Mouse (Mus musculus): ENCODE measurements around the gene Gm1123. TPM values are rescaled to one million over a fixed set of nuclear protein-coding genes. Genes with fewer than 3 reads are reported as not detected.

Gm1123 gene
- polyA plus RNA-seq, 1 experiment from 2014 or later, result 0.14 TPM

DNA sequence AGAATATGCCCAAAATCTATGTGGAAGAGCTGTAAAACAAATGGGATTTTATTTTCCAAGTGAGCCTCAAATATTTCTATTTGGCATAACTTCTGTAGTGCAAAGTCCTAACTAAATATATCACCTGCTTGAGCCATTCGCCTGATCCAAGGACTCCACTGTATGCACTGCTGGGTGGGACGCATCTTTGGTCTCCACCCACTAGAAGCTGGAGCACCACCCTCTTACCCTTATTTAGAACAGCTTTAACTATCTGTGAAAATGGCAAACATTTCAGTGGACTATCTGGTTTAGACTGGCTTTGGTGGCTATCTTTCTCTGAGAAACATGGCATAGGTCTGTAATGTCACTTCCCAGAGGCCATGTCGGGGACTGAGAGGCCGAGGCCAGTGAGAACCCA is 7.1 kb upstream of the Gm1123 start:
- Histone ChIP-seq H3K4me2 (no peak overlapping the region), H3K36me3 (ENCODE audit: poor library complexity, severe bottlenecking) (peaks cover 58% of the 10 kb centered on the region), H3K27ac (no peak overlapping the region), H3K27me3 (no peaks in the 10 kb centered on the region), H3K4me1 (no peaks in the 10 kb centered on the region), H3K4me3 (no peak overlapping the region), H3K9me3 (replicated peaks) (no peaks in the 10 kb centered on the region), H3K9ac (no peak overlapping the region)
- WGBS, result 92% methylated on average over 4 of the region's 4 CpGs
- ATAC-seq, result no peak

DNA sequence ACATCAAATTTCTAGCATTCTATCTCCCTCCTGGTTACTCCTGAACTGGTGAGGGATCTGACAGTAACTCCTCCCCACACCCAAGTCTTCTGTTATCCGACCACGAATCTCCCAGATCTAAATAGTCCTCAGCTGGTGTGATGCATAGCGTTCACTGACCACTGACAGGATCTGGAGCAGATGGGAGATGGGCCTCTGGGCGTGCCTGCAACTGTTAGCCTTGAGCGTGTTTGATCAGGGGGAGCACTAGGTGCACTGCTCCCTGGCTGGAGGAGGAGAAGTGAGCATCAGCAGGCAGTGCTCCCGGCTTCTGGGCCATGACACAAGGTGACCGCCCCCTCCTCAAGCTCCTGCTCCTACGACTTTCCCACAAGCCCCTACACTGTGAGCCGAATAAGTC is 6.5 kb upstream of the Gm1123 start:
- Histone ChIP-seq H3K27ac (no peak overlapping the region), H3K27me3 (no peaks in the 10 kb centered on the region), H3K9ac (no peak overlapping the region), H3K36me3 (ENCODE audit: poor library complexity, severe bottlenecking) (peaks cover 62% of the 10 kb centered on the region), H3K4me3 (no peak overlapping the region), H3K4me1 (no peaks in the 10 kb centered on the region), H3K9me3 (replicated peaks) (no peaks in the 10 kb centered on the region), H3K4me2 (no peak overlapping the region)
- 84% methylated on average over 9 of the region's 9 CpGs for WGBS
- ATAC-seq, result no peak

DNA sequence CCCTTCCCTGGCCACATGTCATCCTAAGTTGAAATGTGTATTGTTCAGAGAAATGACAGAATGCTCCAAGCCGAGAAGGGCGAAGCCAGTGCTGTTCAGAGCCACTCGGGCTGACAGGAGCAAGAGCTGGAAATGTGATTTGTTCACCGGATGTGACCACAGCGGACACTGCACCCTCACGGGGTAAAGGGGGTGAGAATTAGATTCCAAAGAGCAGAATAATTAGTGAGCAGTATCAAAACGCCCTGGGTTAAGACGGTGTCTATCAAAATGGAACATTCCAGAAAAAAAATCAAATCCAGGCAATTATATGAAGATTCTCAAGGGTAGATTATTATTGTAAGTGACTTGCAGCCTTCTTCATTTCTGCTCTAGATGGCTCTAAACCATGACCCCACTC is 1.4 kb downstream of the Gm1123 start:
- no peaks in the 10 kb centered on the region for H3K9me3 ChIP-seq (replicated peaks)
- no peak overlapping the region for H3K9ac ChIP-seq
- H3K4me3 ChIP-seq, result no peak overlapping the region
- WGBS, result 74% methylated on average over 8 of the region's 8 CpGs
- ATAC-seq, result no peak
- no peak overlapping the region for H3K27ac ChIP-seq
- no peaks in the 10 kb centered on the region for H3K4me1 ChIP-seq
- H3K36me3 ChIP-seq (ENCODE audit: poor library complexity, severe bottlenecking), result peaks cover 15% of the 10 kb centered on the region
- H3K27me3 ChIP-seq, result no peaks in the 10 kb centered on the region
- no peak overlapping the region for H3K4me2 ChIP-seq

DNA sequence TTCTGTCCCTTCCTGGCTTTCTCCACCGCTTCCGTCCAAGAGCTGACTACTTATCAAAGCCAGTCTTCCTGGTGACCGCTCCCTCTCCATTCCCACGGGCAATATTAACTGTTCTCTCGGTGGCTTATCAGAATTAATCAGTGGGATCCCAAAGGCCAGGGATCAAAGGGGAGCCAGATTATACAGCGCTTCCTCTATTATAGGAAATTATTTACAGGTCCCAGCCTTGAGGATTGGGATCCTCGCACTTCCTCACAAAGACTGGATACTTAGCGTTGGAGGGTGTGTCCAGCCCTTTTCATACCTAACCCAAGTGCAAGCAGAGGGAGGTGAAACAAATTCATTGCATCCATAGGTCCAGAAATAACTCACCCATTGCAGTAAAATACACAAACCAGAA is 3.5 kb downstream of the Gm1123 start:
- H3K27me3 ChIP-seq, result no peaks in the 10 kb centered on the region
- H3K4me1 ChIP-seq, result no peaks in the 10 kb centered on the region
- no peak overlapping the region for H3K9ac ChIP-seq
- WGBS, result 90% methylated on average over 8 of the region's 8 CpGs
- no peak overlapping the region for H3K4me3 ChIP-seq
- ATAC-seq, result no peak
- H3K9me3 ChIP-seq (replicated peaks), result no peaks in the 10 kb centered on the region
- no peak overlapping the region for H3K4me2 ChIP-seq
- no peak overlapping the region for H3K27ac ChIP-seq
- H3K36me3 ChIP-seq (ENCODE audit: poor library complexity, severe bottlenecking), result peaks cover 7% of the 10 kb centered on the region

DNA sequence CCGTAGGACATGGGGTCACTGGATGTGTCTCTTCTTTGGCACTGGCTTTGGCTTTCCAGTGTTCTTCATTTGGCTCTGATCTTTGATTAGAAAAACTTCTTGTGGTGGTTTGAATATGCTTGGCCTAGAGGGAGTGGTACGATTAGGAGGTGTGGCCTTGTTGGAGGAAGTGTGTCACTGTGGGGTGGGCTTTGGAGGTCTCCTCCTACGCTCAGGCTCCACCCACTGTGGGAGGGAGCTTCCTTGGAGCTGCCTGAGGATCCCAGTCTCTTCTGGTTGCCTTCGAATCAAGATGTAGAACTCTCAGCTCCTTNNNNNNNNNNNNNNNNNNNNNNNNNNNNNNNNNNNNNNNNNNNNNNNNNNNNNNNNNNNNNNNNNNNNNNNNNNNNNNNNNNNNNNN is 13.8 kb downstream of the Gm1123 start:
- WGBS, result 84% methylated on average over 4 of the region's 4 CpGs
- H3K27ac ChIP-seq, result no peak overlapping the region
- no peak overlapping the region for H3K4me3 ChIP-seq
- no peaks in the 10 kb centered on the region for H3K36me3 ChIP-seq (ENCODE audit: poor library complexity, severe bottlenecking)
- no peak overlapping the region for H3K4me2 ChIP-seq
- no peak overlapping the region for H3K9ac ChIP-seq
- no peak for ATAC-seq
- H3K9me3 ChIP-seq (replicated peaks), result no peaks in the 10 kb centered on the region
- no peaks in the 10 kb centered on the region for H3K27me3 ChIP-seq
- no peaks in the 10 kb centered on the region for H3K4me1 ChIP-seq

DNA sequence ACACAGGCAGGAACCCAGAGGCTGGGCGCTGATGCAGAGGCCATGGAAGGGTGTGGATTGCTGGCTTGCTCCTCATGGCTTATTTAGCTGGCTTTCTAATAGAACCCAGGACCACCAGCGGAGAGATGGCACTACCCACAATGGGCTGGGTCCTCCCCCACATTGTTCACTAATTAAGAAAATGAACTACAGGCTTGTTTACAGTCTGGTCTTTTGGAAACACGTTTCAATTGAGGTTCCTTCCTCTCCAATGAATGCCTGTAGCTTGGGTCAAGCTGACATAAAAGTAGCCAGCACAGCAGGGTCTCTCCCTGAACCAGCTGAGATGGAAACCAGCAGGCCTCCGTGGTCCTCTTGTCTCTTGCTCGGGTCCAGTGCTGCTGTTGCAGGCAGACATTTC is 14.3 kb downstream of the Gm1123 start:
- ATAC-seq, result no peak
- Histone ChIP-seq H3K4me2 (no peak overlapping the region), H3K9ac (no peak overlapping the region), H3K4me1 (no peaks in the 10 kb centered on the region), H3K27ac (no peak overlapping the region), H3K36me3 (ENCODE audit: poor library complexity, severe bottlenecking) (no peaks in the 10 kb centered on the region), H3K4me3 (no peak overlapping the region), H3K27me3 (no peaks in the 10 kb centered on the region), H3K9me3 (replicated peaks) (no peaks in the 10 kb centered on the region)
- 18% methylated on average over 5 of the region's 5 CpGs for WGBS

DNA sequence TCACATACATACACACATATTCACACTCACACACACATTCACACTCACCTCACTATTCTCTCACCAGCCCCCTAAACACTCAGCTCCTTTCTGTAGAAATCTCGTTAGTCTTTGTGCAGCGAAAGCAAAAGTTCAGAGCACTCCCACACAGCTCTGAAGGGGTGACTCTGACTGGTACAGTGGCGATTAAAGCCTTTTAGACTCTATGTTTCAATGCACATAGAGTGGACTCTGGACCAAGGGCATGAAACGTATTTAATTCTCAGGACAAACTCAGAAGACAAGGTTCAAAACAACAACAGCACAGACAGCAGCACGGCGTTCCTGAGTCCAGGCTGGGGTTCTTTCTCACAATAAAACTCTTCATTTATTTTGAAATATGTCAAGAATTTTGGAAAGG is 17.8 kb downstream of the Gm1123 start:
- Histone ChIP-seq H3K4me3 (no peak overlapping the region), H3K9ac (no peak overlapping the region), H3K9me3 (replicated peaks) (no peaks in the 10 kb centered on the region), H3K4me1 (no peaks in the 10 kb centered on the region), H3K27me3 (no peaks in the 10 kb centered on the region), H3K4me2 (no peak overlapping the region), H3K27ac (no peak overlapping the region), H3K36me3 (ENCODE audit: poor library complexity, severe bottlenecking) (no peaks in the 10 kb centered on the region)
- WGBS, result 70% methylated on average over 6 of the region's 6 CpGs
- ATAC-seq, result no peak

DNA sequence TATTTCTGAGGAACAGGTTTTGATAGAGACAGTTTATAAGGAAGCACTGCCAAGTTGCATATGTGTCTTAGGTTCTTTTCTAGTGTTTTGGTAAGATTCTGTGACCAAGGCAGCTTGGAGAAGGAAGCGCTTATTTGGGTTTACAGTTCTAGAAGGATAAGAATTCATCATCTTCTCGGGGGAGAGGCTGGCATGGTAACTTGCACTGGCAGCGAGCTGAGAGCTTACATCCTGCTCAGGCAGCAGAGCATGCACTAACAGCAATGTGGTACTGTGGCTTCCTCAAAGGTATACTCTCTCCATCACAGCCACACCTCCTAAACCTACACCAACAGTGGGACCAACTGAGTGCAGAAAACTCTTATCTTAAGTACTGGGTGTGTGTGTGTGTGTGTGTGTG is 18.8 kb downstream of the Gm1123 start:
- Histone ChIP-seq H3K4me3 (no peak overlapping the region), H3K36me3 (ENCODE audit: poor library complexity, severe bottlenecking) (no peaks in the 10 kb centered on the region), H3K9ac (no peak overlapping the region), H3K4me2 (no peak overlapping the region), H3K4me1 (no peaks in the 10 kb centered on the region), H3K27ac (no peak overlapping the region), H3K27me3 (no peaks in the 10 kb centered on the region), H3K9me3 (replicated peaks) (no peaks in the 10 kb centered on the region)
- ATAC-seq, result no peak
- WGBS, result 83% methylated on average over 3 of the region's 3 CpGs

DNA sequence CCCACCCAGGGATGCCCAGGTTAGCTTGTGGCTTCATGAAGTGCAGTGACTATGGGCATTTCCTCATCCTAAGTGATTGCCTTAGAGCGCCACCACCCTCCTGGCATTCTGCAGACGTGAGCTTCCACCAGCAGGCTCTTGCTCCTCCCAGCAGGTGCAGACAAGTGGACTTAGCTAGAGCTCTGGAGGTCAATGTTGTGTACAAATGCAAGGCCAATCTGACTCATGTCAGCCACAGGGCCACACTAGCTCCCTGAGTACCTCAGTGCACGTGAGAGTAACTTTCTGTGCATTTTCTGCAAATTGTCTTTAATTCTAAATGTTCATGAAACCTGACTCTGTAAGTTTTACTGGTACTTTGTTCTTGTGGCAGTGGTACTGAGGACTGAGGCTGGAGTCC is 19.2 kb downstream of the Gm1123 start:
- Histone ChIP-seq H3K9me3 (replicated peaks) (no peaks in the 10 kb centered on the region), H3K27me3 (no peaks in the 10 kb centered on the region), H3K4me1 (no peaks in the 10 kb centered on the region), H3K36me3 (ENCODE audit: poor library complexity, severe bottlenecking) (no peaks in the 10 kb centered on the region), H3K4me3 (no peak overlapping the region), H3K9ac (no peak overlapping the region), H3K27ac (no peak overlapping the region), H3K4me2 (no peak overlapping the region)
- no peak for ATAC-seq
- 72% methylated on average over 3 of the region's 3 CpGs for WGBS

DNA sequence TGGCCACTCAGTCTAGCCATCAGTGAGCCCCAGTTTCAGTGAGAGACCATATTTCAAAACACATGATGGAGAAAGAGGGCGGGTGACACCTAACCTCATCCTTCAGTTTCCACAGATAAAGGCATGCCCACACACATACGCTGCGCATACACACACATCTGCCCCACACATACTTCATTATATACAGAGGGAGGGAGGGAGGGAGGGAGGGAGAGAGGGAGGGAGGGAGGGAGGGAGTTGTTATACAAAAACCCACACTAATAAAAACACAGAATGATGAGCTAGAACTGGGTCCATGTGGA is 25.7 kb downstream of the Gm1123 start:
- no peak overlapping the region for H3K9ac ChIP-seq
- no peaks in the 10 kb centered on the region for H3K27me3 ChIP-seq
- no peaks in the 10 kb centered on the region for H3K4me1 ChIP-seq
- 100% methylated on average over 3 of the region's 3 CpGs for WGBS
- no peaks in the 10 kb centered on the region for H3K9me3 ChIP-seq (replicated peaks)
- peaks cover 13% of the 10 kb centered on the region for H3K36me3 ChIP-seq (ENCODE audit: poor library complexity, severe bottlenecking)
- no peak overlapping the region for H3K4me3 ChIP-seq
- H3K27ac ChIP-seq, result no peak overlapping the region
- no peak overlapping the region for H3K4me2 ChIP-seq
- no peak for ATAC-seq

DNA sequence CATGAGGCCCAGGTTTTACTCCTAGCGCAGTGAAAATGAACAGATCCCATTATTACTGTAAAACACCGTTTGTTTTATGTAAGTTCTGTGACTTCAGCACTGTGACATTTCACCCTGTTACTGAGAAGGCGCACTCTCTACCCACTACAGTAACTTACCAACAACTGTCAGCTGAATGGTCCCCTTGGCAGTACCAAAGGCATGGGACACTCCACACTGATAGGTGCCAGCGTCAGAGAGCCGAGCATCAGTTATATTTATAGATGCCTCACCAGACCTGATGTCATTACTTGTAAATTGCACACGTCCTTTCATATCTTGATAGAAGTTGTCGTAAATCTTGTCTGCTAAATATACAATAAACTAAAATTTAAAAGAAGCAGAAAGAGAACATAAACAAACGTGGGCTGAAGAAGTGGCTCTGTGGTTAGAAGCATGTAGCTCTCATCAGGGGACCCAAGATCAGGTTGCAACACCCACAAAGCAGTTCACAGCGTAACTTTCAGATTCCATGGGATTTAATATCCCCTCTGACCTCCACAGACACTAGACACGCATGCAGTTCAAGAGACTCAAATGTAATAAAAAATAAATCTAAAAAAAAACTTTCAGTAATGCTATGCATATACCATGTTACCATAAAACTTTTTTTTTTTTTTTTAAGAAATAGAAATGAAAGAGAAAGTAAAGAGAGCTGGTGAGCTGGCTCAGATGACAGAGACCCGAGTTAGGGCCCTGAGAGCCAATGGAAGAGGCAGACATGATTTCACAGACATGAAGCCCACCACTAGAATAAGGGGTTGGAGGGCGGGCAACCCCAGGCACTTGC is 26.2 kb downstream of the Gm1123 start:
- WGBS, result 90% methylated on average over 12 of the region's 12 CpGs
- no peak for ATAC-seq
- H3K27ac ChIP-seq, result no peak overlapping the region
- peaks cover 15% of the 10 kb centered on the region for H3K36me3 ChIP-seq (ENCODE audit: poor library complexity, severe bottlenecking)
- no peaks in the 10 kb centered on the region for H3K9me3 ChIP-seq (replicated peaks)
- no peak overlapping the region for H3K9ac ChIP-seq
- no peak overlapping the region for H3K4me2 ChIP-seq
- no peaks in the 10 kb centered on the region for H3K27me3 ChIP-seq
- no peaks in the 10 kb centered on the region for H3K4me1 ChIP-seq
- H3K4me3 ChIP-seq, result no peak overlapping the region

DNA sequence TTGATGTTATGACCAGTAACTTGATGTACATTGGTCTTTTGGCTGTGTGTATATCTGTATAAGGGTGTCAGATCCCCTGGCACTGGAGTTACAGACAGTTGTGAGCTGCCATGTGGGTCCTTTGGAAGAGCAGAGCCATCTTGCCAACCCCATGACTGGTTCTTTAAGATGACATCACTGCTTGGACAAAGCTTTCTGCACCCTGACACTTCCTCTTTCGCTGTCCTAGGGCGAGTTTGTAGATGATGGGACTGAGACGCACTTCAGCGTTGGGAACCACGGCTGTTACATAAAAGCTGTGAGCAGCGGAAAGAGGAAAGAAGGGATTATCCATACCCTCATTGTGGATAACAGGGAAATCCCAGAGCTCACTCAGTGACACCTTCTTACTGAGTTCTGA is 34.2 kb downstream of the Gm1123 start:
- Histone ChIP-seq H3K27me3 (no peaks in the 10 kb centered on the region), H3K9ac (no peak overlapping the region), H3K4me2 (no peak overlapping the region), H3K4me1 (no peaks in the 10 kb centered on the region), H3K27ac (no peak overlapping the region), H3K4me3 (no peak overlapping the region), H3K36me3 (ENCODE audit: poor library complexity, severe bottlenecking) (peaks cover 55% of the 10 kb centered on the region), H3K9me3 (replicated peaks) (no peaks in the 10 kb centered on the region)
- whole genome bisulfite sequencing, result 88% methylated on average over 6 of the region's 6 CpGs
- no peak for ATAC-seq

DNA sequence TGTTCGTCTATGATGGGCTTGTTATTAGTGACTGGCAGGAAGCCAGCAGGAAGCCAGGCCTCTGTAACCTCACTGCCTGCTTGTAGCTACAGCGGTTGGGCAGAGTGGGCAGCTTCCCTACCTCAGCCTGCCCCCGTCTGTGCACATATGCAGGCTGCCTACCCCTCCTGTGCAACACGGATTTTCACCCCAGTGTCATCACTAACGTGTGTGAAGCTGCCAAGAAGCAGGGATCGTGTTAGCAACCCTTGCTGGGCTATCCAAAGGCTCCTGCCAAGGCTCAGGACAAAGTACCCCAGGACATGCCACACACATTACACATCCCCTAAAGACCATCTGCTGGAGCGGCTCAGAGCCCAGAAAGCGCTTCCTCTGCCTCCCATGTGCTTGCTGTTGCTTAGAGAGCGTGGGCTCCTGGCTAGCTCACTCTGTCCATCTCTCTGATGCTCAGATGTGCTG is 35.6 kb downstream of the Gm1123 start:
- H3K27ac ChIP-seq, result no peak overlapping the region
- H3K36me3 ChIP-seq (ENCODE audit: poor library complexity, severe bottlenecking), result peaks cover 47% of the 10 kb centered on the region
- ATAC-seq, result no peak
- H3K4me3 ChIP-seq, result no peak overlapping the region
- 78% methylated on average over 9 of the region's 9 CpGs for WGBS
- no peaks in the 10 kb centered on the region for H3K9me3 ChIP-seq (replicated peaks)
- H3K27me3 ChIP-seq, result no peaks in the 10 kb centered on the region
- no peak overlapping the region for H3K9ac ChIP-seq
- H3K4me2 ChIP-seq, result no peak overlapping the region
- H3K4me1 ChIP-seq, result no peaks in the 10 kb centered on the region

All from forebrain, embryonic 13.5 days (tissue).